Mouse (Mus musculus) ES-Bruce4 (cell line): ENCODE measurements at regions not wholly inside any gene's neighbourhood (a gene's known extent, or its start where the extent isn't known, plus 50 kb on each side); places are given as distances from the start of the nearest gene placed in this dataset.

Experiments used
- CTCF ChIP-seq: IDR thresholded peaks from one replicate; pipeline ENCODE4 v1.8.1; 2011; ENCODE audit warnings: low read depth, low read length
- EP300 ChIP-seq: IDR thresholded peaks from 2 replicates; pipeline ENCODE4 v1.6.1; 2011; ENCODE audit warnings: low read depth, low read length; ENCODE audit not compliant: insufficient read depth
- POLR2A ChIP-seq: IDR thresholded peaks from one replicate; pipeline ENCODE4 v1.8.1; 2011; ENCODE audit warnings: low read length; ENCODE audit not compliant: insufficient read depth

DNA sequence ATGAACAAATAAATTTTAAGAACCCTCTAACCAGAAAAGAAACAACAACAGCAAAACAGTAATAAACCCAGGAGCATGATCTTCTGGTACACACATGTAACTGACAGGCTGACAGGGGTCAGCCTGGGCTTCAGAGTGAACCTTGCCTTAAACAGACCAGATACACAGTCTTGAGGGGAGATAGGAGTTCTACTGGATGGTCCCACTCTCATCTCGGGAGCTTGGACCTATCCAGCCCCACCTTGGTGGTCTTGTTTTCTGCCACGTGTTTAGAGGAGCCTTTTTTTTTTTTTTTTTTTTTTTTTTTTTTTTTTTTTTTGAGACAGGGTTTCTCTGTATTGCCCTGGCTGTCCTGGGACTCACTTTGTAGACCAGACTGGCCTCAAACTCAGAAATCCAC lies 54.9 kb upstream of the Cux1 start:
- TF ChIP-seq POLR2A (no peak), CTCF (no peak), EP300 (no peak)
